Mouse (Mus musculus) MEL (cell line): ENCODE measurements around the gene Ezh1. TPM values are rescaled to one million over a fixed set of nuclear protein-coding genes. Genes with fewer than 3 reads are reported as not detected.

Source experiments
- DNase-seq: peaks from one replicate; pipeline ENCODE4 v3.0.0; 2011; ENCODE audit warnings: low read depth, low spot score
- H3K27ac ChIP-seq: 2 replicates; pipeline ENCODE4 v1.5.1; 2012; ENCODE audit warnings: low read depth, mild to moderate bottlenecking, control low read depth, low read length, moderate library complexity; ENCODE audit not compliant: control insufficient read depth
- H3K27me3 ChIP-seq, 2 experiments: fragments of 150-350 bp in 1 of 2; sonication (generic) in 1 of 2; 2 replicates each; pipeline ENCODE4 v1.6.1; 2012; ENCODE audit warnings: low read length in 2 of 2, mild to moderate bottlenecking in 2 of 2, improper control_type of control experiment in 1 of 2, moderate library complexity in 1 of 2; ENCODE audit not compliant: insufficient read depth in 2 of 2, control insufficient read depth in 1 of 2
- H3K36me3 ChIP-seq, 2 experiments: 2 replicates each; pipeline ENCODE4 v1.6.1; 2012 to 2014; ENCODE audit warnings: low read length in 2 of 2, improper control_type of control experiment in 1 of 2, inconsistent platforms in 1 of 2, mild to moderate bottlenecking in 1 of 2; ENCODE audit not compliant: insufficient read depth in 2 of 2, control insufficient read depth in 1 of 2
- H3K4me1 ChIP-seq, 2 experiments: fragments of 150-350 bp in 1 of 2; sonication (generic) in 1 of 2; 2 replicates each; pipeline ENCODE4 v1.6.1; 2012; ENCODE audit warnings: low read length in 2 of 2, improper control_type of control experiment in 1 of 2, mild to moderate bottlenecking in 1 of 2; ENCODE audit not compliant: insufficient read depth in 2 of 2, control insufficient read depth in 1 of 2
- H3K4me3 ChIP-seq, 2 experiments: fragments of 150-350 bp in 1 of 2; sonication (generic) in 1 of 2; 2 replicates each; pipeline ENCODE4 v1.5.1; 2012; ENCODE audit warnings: low read depth in 2 of 2, low read length in 2 of 2, mild to moderate bottlenecking in 2 of 2, moderate library complexity in 2 of 2, control low read depth in 1 of 2, improper control_type of control experiment in 1 of 2; ENCODE audit not compliant: control insufficient read depth in 1 of 2, insufficient read depth in 1 of 2
- H3K79me2 ChIP-seq: 2 replicates; pipeline ENCODE4 v1.6.1; 2012; ENCODE audit warnings: mild to moderate bottlenecking, low read length, moderate library complexity; ENCODE audit not compliant: control insufficient read depth, poor library complexity, insufficient read depth
- H3K9ac ChIP-seq: 2 replicates; pipeline ENCODE4 v1.6.1; 2012; ENCODE audit warnings: low read depth, mild to moderate bottlenecking, control low read depth, low read length, moderate library complexity; ENCODE audit not compliant: control insufficient read depth, poor library complexity, severe bottlenecking
- H3K9me3 ChIP-seq: fragments of 150-350 bp; sonication (generic); replicated peaks from 2 replicates; pipeline ENCODE4 v1.6.1; 2012; ENCODE audit warnings: mild to moderate bottlenecking, low read length, improper control_type of control experiment, moderate library complexity; ENCODE audit not compliant: insufficient read depth
- BHLHE40 ChIP-seq: IDR thresholded peaks from 2 replicates; pipeline ENCODE4 v1.6.1; 2012; ENCODE audit warnings: low read depth, mild to moderate bottlenecking, inconsistent platforms, low read length, improper control_type of control experiment, borderline replicate concordance
- CHD1 ChIP-seq: IDR thresholded peaks from 2 replicates; pipeline ENCODE4 v1.6.1; 2012; ENCODE audit warnings: low read depth, mild to moderate bottlenecking, inconsistent platforms, low read length, improper control_type of control experiment
- CTCF ChIP-seq, 3 experiments: IDR thresholded peaks in 2 of 3; conservative IDR thresholded peaks in 1 of 3; 2 replicates each; pipeline ENCODE4 v1.5.1; 2011 to 2012; ENCODE audit warnings: low read length in 3 of 3, low read depth in 2 of 3, mild to moderate bottlenecking in 2 of 3, improper control_type of control experiment in 1 of 3, inconsistent platforms in 1 of 3, mixed read lengths in 1 of 3, moderate library complexity in 1 of 3; ENCODE audit not compliant: control insufficient read depth in 1 of 3, insufficient read depth in 1 of 3, poor library complexity in 1 of 3, severe bottlenecking in 1 of 3
- E2F4 ChIP-seq: IDR thresholded peaks from 2 replicates; pipeline ENCODE4 v1.6.1; 2011; ENCODE audit warnings: low read depth, low read length, improper control_type of control experiment, borderline replicate concordance
- EP300 ChIP-seq, 2 experiments: IDR thresholded peaks; 2 replicates each; pipeline ENCODE4 v1.6.1; 2011; ENCODE audit warnings: improper control_type of control experiment in 2 of 2, low read length in 2 of 2, low read depth in 1 of 2, mild to moderate bottlenecking in 1 of 2
- GABPA ChIP-seq: IDR thresholded peaks from 2 replicates; pipeline ENCODE4 v1.6.1; 2012; ENCODE audit warnings: low read depth, mild to moderate bottlenecking, inconsistent platforms, low read length, improper control_type of control experiment, moderate library complexity
- HCFC1 ChIP-seq: IDR thresholded peaks from 2 replicates; pipeline ENCODE4 v1.6.1; 2012; ENCODE audit warnings: low read depth, mild to moderate bottlenecking, inconsistent platforms, low read length, improper control_type of control experiment, moderate library complexity
- KAT2A ChIP-seq: conservative IDR thresholded peaks from 2 replicates; pipeline ENCODE4 v1.6.1; 2012; ENCODE audit warnings: low read depth, low read length, improper control_type of control experiment, inconsistent platforms
- MAZ ChIP-seq: IDR thresholded peaks from 2 replicates; pipeline ENCODE4 v1.6.1; 2012; ENCODE audit warnings: low read depth, mild to moderate bottlenecking, inconsistent platforms, low read length, improper control_type of control experiment
- MYB ChIP-seq: IDR thresholded peaks from 2 replicates; pipeline ENCODE4 v1.6.1; 2011; ENCODE audit warnings: mild to moderate bottlenecking, low read depth, low read length, improper control_type of control experiment
- MYC ChIP-seq: IDR thresholded peaks from 2 replicates; pipeline ENCODE4 v1.6.1; 2011; ENCODE audit warnings: low read depth, mild to moderate bottlenecking, low read length, improper control_type of control experiment, moderate library complexity
- NELFE ChIP-seq: IDR thresholded peaks from 2 replicates; pipeline ENCODE4 v1.6.1; 2011; ENCODE audit warnings: low read depth, low read length, improper control_type of control experiment
- POLR2A ChIP-seq, 2 experiments: IDR thresholded peaks; 2 replicates each; pipeline ENCODE4 v1.6.1; 2011 to 2012; ENCODE audit warnings: low read length in 2 of 2, mild to moderate bottlenecking in 2 of 2, control low read depth in 1 of 2, improper control_type of control experiment in 1 of 2, low read depth in 1 of 2, moderate library complexity in 1 of 2; ENCODE audit not compliant: control insufficient read depth in 1 of 2, insufficient read depth in 1 of 2, poor library complexity in 1 of 2
- POLR2AphosphoS5 ChIP-seq: IDR thresholded peaks from 2 replicates; pipeline ENCODE4 v1.6.1; 2012; ENCODE audit warnings: low read depth, borderline replicate concordance, mild to moderate bottlenecking, inconsistent platforms, low read length, moderate library complexity, mixed read lengths
- RAD21 ChIP-seq: IDR thresholded peaks from 2 replicates; pipeline ENCODE4 v1.6.1; 2011; ENCODE audit warnings: mild to moderate bottlenecking, low read depth, low read length, improper control_type of control experiment
- SMC3 ChIP-seq: IDR thresholded peaks from 2 replicates; pipeline ENCODE4 v1.6.1; 2011; ENCODE audit warnings: low read depth, low read length, improper control_type of control experiment
- USF2 ChIP-seq, 2 experiments: IDR thresholded peaks; 2 replicates each; pipeline ENCODE4 v1.6.1; 2011 to 2012; ENCODE audit warnings: improper control_type of control experiment in 2 of 2, low read length in 2 of 2, borderline replicate concordance in 1 of 2, inconsistent platforms in 1 of 2, low read depth in 1 of 2, mild to moderate bottlenecking in 1 of 2; ENCODE audit not compliant: insufficient read depth in 1 of 2
- ZC3H11A ChIP-seq: IDR thresholded peaks from 2 replicates; pipeline ENCODE4 v1.6.1; 2012; ENCODE audit warnings: low read depth, mild to moderate bottlenecking, inconsistent platforms, low read length, improper control_type of control experiment
- ZMIZ1 ChIP-seq: IDR thresholded peaks from 2 replicates; pipeline ENCODE4 v1.6.1; 2012; ENCODE audit warnings: low read depth, mild to moderate bottlenecking, inconsistent platforms, low read length, improper control_type of control experiment, moderate library complexity
- ZNF384 ChIP-seq: IDR thresholded peaks from 2 replicates; pipeline ENCODE4 v1.6.1; 2012; ENCODE audit warnings: low read depth, mild to moderate bottlenecking, inconsistent platforms, low read length, improper control_type of control experiment
- polyA plus RNA-seq, 2 experiments: library from polyadenylated mRNA; stranded (reverse) in 1 of 2; unstranded in 1 of 2; fragments of >175 nt in 1 of 2; fragments of >200 nt in 1 of 2; gene quantifications; 2 replicates each; pipeline versions ENCODE4 v1.2.1 to v1.2.4; 2012; ENCODE audit warnings: low replicate concordance in 2 of 2, low read depth in 1 of 2; ENCODE audit not compliant: insufficient read length in 2 of 2, insufficient read depth in 1 of 2, missing spikeins in 1 of 2
- total RNA-seq: library from RNA; depleted of rRNA; stranded (reverse); fragments of 300-350 nt; gene quantifications from 2 replicates; pipeline ENCODE4 v1.2.3, GENCODE M21; 2012

Ezh1 gene
- total and polyA plus RNA-seq, 3 experiments, result 5.0 to 8.4 TPM; not detected in 1

- peak; percentile 54 for DNase-seq
- TF ChIP-seq USF2 (IDR thresholded peaks at IDR 0.05; ENCODE audit: borderline replicate concordance in 1 of 2, insufficient read depth in 1 of 2, low read depth in 1 of 2, low read length in 2 of 2) (no peak), KAT2A (no peak), HCFC1 (no peak), SMC3 (peak; percentile 72), ZC3H11A (0 out of 2 replicates have a peak, but pooled peaks have one; percentile 2), POLR2A (IDR thresholded peaks at IDR 0.05; ENCODE audit: control insufficient read depth in 1 of 2, insufficient read depth in 1 of 2, low read depth in 1 of 2, low read length in 2 of 2, poor library complexity in 1 of 2) (no peak), MYB (no peak), ZNF384 (no peak), NELFE (no peak), CTCF (IDR thresholded peaks at IDR 0.05 in 2 of 3, conservative IDR thresholded peaks at IDR 0.05 in 1 of 3; ENCODE audit: control insufficient read depth in 1 of 3, insufficient read depth in 1 of 3, low read depth in 2 of 3, low read length in 3 of 3, poor library complexity in 1 of 3, severe bottlenecking in 1 of 3) (peak; percentile 23 to 72 (median 67); a peak in 4 of 6 replicates), GABPA (no peak), MYC (no peak), MAZ (no peak), POLR2AphosphoS5 (no peak), ZMIZ1 (no peak), BHLHE40 (no peak), EP300 (IDR thresholded peaks at IDR 0.05; ENCODE audit: low read depth in 1 of 2, low read length in 2 of 2) (no peak), CHD1 (no peak), E2F4 (no peak)
- H3K27me3 ChIP-seq, result peaks cover 0 to 4% of the 10 kb centered on the region in 2 experiments; a peak in 2 of 4 replicates
Measured at GRCm38 (mm10) chr11:101173631-101174388, 52.5 kb downstream of the Ezh1 start.

GRCm38 (mm10) chr11:101173112-101173511 lies 53.2 kb downstream of the Ezh1 start:
- peaks cover 0 to 6% of the 10 kb centered on the region in 2 experiments; a peak in 2 of 4 replicates for H3K36me3 ChIP-seq
- TF ChIP-seq RAD21, result no peak
- TF ChIP-seq, all 39 proteins: peak for 0
- no peaks in the 10 kb centered on the region for H3K9me3 ChIP-seq
- no peak overlapping the region for H3K4me3 ChIP-seq
- peaks cover 0 to 4% of the 10 kb centered on the region in 2 experiments; a peak in 2 of 4 replicates for H3K27me3 ChIP-seq
- DNase-seq, result no peak
- H3K4me1 ChIP-seq, result peaks cover 0 to 19% of the 10 kb centered on the region in 2 experiments; a peak in 2 of 4 replicates
- H3K79me2 ChIP-seq, result no peaks in the 10 kb centered on the region; the same call in 1 of the 2 replicates
- no peak overlapping the region for H3K9ac ChIP-seq
- H3K27ac ChIP-seq, result no peak overlapping the region

More at GRCm38 (mm10) chr11:101173631-101174388, 52.5 kb downstream of the Ezh1 start:
- no peak overlapping the region for H3K9ac ChIP-seq
- no peaks in the 10 kb centered on the region for H3K9me3 ChIP-seq
- H3K4me1 ChIP-seq, result peaks cover 0 to 19% of the 10 kb centered on the region in 2 experiments; a peak in 2 of 4 replicates
- no peak overlapping the region for H3K4me3 ChIP-seq
- H3K36me3 ChIP-seq, result peaks cover 0 to 6% of the 10 kb centered on the region in 2 experiments; a peak in 2 of 4 replicates
- H3K79me2 ChIP-seq, result no peaks in the 10 kb centered on the region; the same call in 1 of the 2 replicates
- H3K27ac ChIP-seq, result no peak overlapping the region
